Comparison of ENCODE assay signal across 9 mouse cellular contexts in the genomic region with DNA sequence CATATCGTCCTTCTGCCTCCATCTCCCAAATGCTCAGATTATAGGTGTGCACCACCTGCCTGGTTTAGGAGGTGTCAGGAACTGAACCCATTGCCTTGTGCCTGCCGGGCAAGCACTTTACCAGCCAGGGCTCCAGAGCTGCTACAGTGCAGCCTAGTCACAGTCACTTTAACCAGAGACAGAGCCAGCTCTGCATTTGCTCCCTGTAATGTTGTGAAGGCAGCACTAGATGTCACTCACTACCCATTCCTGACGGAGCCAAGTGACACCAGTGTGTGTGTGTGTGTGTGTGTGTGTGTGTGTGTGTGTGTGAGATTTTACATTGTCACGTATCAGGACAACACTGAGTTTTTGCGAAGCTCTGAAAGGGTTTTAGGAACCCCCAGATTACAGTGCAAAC. TPM values are rescaled to one million over a fixed set of nuclear protein-coding genes. Genes with fewer than 3 reads are reported as not detected.
DNase-seq lines count a peak whose midpoint lies in the region; ATAC-seq and TF ChIP-seq lines count a peak whose summit lies in the region.
"Had no signal": no experiment of that assay in that cellular context is flagged by ENCODE, and none has a peak within 500 bp of the region (broad histone marks: within the 10 kb centered on the region; RNA-seq: fewer than 3 reads in every experiment).

No protein-coding gene starts in this region.

- TF ChIP-seq EP300 in ES-Bruce4 (IDR thresholded peaks at IDR 0.05; ENCODE audit: insufficient read depth, low read depth, low read length) = no peak

- no peaks in the 10 kb centered on the region for H3K9me3 ChIP-seq in heart, embryonic 12.5 days (replicated peaks)
- no peaks in the 10 kb centered on the region for H3K9me3 ChIP-seq in ES-Bruce4 (replicated peaks; ENCODE audit: control insufficient read depth, insufficient read depth, low read length, poor library complexity, severe bottlenecking)
- no peaks in the 10 kb centered on the region for H3K9me3 ChIP-seq in hindbrain, embryonic 14.5 days (ENCODE audit: control insufficient read depth, low read length)

- H3K9ac ChIP-seq in heart, embryonic 12.5 days = no peak overlapping the region
- no peak overlapping the region for H3K9ac ChIP-seq in ES-Bruce4 (ENCODE audit: low read depth, poor library complexity, severe bottlenecking)
- H3K9ac ChIP-seq in hindbrain, embryonic 14.5 days = no peak overlapping the region

- no peak overlapping the region for H3K4me3 ChIP-seq in heart, embryonic 12.5 days
- H3K4me3 ChIP-seq in ES-Bruce4 (ENCODE audit: low read depth, low read length) = no peak overlapping the region
- no peak overlapping the region for H3K4me3 ChIP-seq in hindbrain, embryonic 14.5 days (replicated peaks; ENCODE audit: low read length)

- no peak overlapping the region for H3K4me2 ChIP-seq in heart, embryonic 12.5 days
- H3K4me2 ChIP-seq in hindbrain, embryonic 14.5 days (replicated peaks) = no peak overlapping the region

- H3K36me3 ChIP-seq in heart, embryonic 12.5 days = no peaks in the 10 kb centered on the region
- no peaks in the 10 kb centered on the region for H3K36me3 ChIP-seq in ES-Bruce4 (ENCODE audit: control insufficient read depth, insufficient read depth, low read length, poor library complexity, severe bottlenecking)
- no peaks in the 10 kb centered on the region for H3K36me3 ChIP-seq in hindbrain, embryonic 14.5 days (replicated peaks; ENCODE audit: control insufficient read depth, insufficient read depth)

- 0 out of 2 replicates have a peak, but pooled peaks cover 11% of the 10 kb centered on the region for H3K4me1 ChIP-seq in heart, embryonic 12.5 days (replicated peaks)
- peaks cover 7% of the 10 kb centered on the region for H3K4me1 ChIP-seq in ES-Bruce4 (ENCODE audit: control insufficient read depth, insufficient read depth, low read length)
- H3K4me1 ChIP-seq in hindbrain, embryonic 14.5 days (replicated peaks; ENCODE audit: control insufficient read depth, insufficient read depth, low read length) = no peaks in the 10 kb centered on the region

- TF ChIP-seq CTCF in ES-Bruce4 (IDR thresholded peaks at IDR 0.05; ENCODE audit: low read depth, low read length) = peak; percentile 43

- WGBS in heart, embryonic 12.5 days = 44% methylated on average over 5 of the region's 5 CpGs
- WGBS in hindbrain, embryonic 14.5 days = 55% methylated on average over 5 of the region's 5 CpGs

- TF ChIP-seq POLR2A in ES-Bruce4 (IDR thresholded peaks at IDR 0.05; ENCODE audit: insufficient read depth, low read length) = no peak

- DNase-seq in heart, adult 8-10 months (ENCODE audit: low spot score) = no peak
- DNase-seq in cerebellum, postnatal 10 days = peak; percentile 71 to 73
- DNase-seq in hindbrain, embryonic 14.5 days (ENCODE audit: low spot score) = peak; percentile 75
- peak; percentile 38 for DNase-seq in left cerebral cortex, postnatal 4 days
- DNase-seq in right cerebral cortex, postnatal 14 days = peak; percentile 36

- intact Hi-C loops in left cerebral cortex, postnatal 4 days (cut with DNase I) = no loop called here

- H3K27ac ChIP-seq in heart, embryonic 12.5 days (ENCODE audit: poor library complexity, severe bottlenecking) = no peak overlapping the region
- no peak overlapping the region for H3K27ac ChIP-seq in ES-Bruce4 (ENCODE audit: insufficient read depth, low read length)
- H3K27ac ChIP-seq in hindbrain, embryonic 14.5 days = no peak overlapping the region

- 0 out of 2 replicates have a peak, but pooled peaks have one; percentile 17 for ATAC-seq in heart, embryonic 12.5 days (ENCODE audit: insufficient number of reproducible peaks, low FRiP score)
- ATAC-seq in hindbrain, embryonic 14.5 days (ENCODE audit: low FRiP score) = peak; percentile 69
- no peak for ATAC-seq in monocyte, adult 5-6 weeks (replicated peaks; ENCODE audit: insufficient number of reproducible peaks, low FRiP score, low TSS enrichment, poor library complexity, severe bottlenecking)

- H3K27me3 ChIP-seq in heart, embryonic 12.5 days (replicated peaks) = no peaks in the 10 kb centered on the region
- H3K27me3 ChIP-seq in ES-Bruce4 (ENCODE audit: control insufficient read depth, insufficient read depth, low read length, poor library complexity, severe bottlenecking) = no peaks in the 10 kb centered on the region
- H3K27me3 ChIP-seq in hindbrain, embryonic 14.5 days (ENCODE audit: control insufficient read depth, insufficient read depth, low read length) = no peaks in the 10 kb centered on the region

RNA-seq across cellular contexts. Expression of a gene that starts 4.0 kb away (rescaled TPM):
- 0.37 TPM in 1 of 2 replicates, not detected in the other for polyA plus RNA-seq in heart, embryonic 12.5 days (2016; fragmentation: Nextera tagmentation; extraction: Ambion mirVana)
- total RNA-seq in heart, adult 8-10 months (2022) = under 1 TPM in 1 of 4 experiments, not detected in 3; 0.57 TPM
- not detected in 2 replicates for polyA plus RNA-seq in ES-Bruce4 (2011; ENCODE audit: insufficient read depth, insufficient read length, low read depth, missing spikeins)
- not detected in 2 replicates for polyA plus RNA-seq in hindbrain, embryonic 14.5 days (2014; fragmentation: Nextera tagmentation; extraction: Ambion mirVana)
- not detected for total RNA-seq in left cerebral cortex, postnatal 4 days (2021)
- not detected in 3 replicates for total RNA-seq in monocyte, adult 5-6 weeks (2017)
- polyA plus RNA-seq: limb, embryonic 11.5 days had no signal

RNA-seq across cellular contexts. Expression of a gene that starts 30.9 kb away (rescaled TPM):
- 20.8 and 21.4 TPM in 2 replicates for polyA plus RNA-seq in heart, embryonic 12.5 days (2016; fragmentation: Nextera tagmentation; extraction: Ambion mirVana)
- 10 to 100 TPM; 14.0 to 18.9 (median 16.1) TPM for total RNA-seq in heart, adult 8-10 months (2022)
- 38.3 and 41.6 TPM in 2 replicates for polyA plus RNA-seq in ES-Bruce4 (2011; ENCODE audit: insufficient read depth, insufficient read length, low read depth, missing spikeins)
- polyA plus RNA-seq in hindbrain, embryonic 14.5 days (2014; fragmentation: Nextera tagmentation; extraction: Ambion mirVana) = 38.0 and 39.7 TPM in 2 replicates
- 10 to 100 TPM; 67.2 to 78.6 TPM for total RNA-seq in left cerebral cortex, postnatal 4 days (2021)
- 19.7 to 23.6 TPM (median 22.3 TPM) in 3 replicates for total RNA-seq in monocyte, adult 5-6 weeks (2017)

RNA-seq across cellular contexts. Expression of a gene that starts 46.5 kb away (rescaled TPM):
- 307 and 321 TPM in 2 replicates for polyA plus RNA-seq in heart, embryonic 12.5 days (2016; fragmentation: Nextera tagmentation; extraction: Ambion mirVana)
- 1,000 to 10,000 TPM; 2,312 to 2,801 (median 2,464) TPM for total RNA-seq in heart, adult 8-10 months (2022)
- polyA plus RNA-seq in ES-Bruce4 (2011; ENCODE audit: insufficient read depth, insufficient read length, low read depth, missing spikeins) = 44.7 and 45.3 TPM in 2 replicates
- 62.3 and 63.8 TPM in 2 replicates for polyA plus RNA-seq in hindbrain, embryonic 14.5 days (2014; fragmentation: Nextera tagmentation; extraction: Ambion mirVana)
- 10 to 100 TPM; 42.2 to 44.9 TPM for total RNA-seq in left cerebral cortex, postnatal 4 days (2021)
- 86.5 to 145 TPM (median 87.3 TPM) in 3 replicates for total RNA-seq in monocyte, adult 5-6 weeks (2017)

RNA-seq across cellular contexts. Expression of a gene that starts 46.6 kb away (rescaled TPM):
- polyA plus RNA-seq in heart, embryonic 12.5 days (2016; fragmentation: Nextera tagmentation; extraction: Ambion mirVana) = 237 and 239 TPM in 2 replicates
- total RNA-seq in heart, adult 8-10 months (2022) = 1,000 to 10,000 TPM; 1,298 to 1,376 (median 1,346) TPM
- polyA plus RNA-seq in ES-Bruce4 (2011; ENCODE audit: insufficient read depth, insufficient read length, low read depth, missing spikeins) = 59.3 and 65.7 TPM in 2 replicates
- 57.5 and 62.2 TPM in 2 replicates for polyA plus RNA-seq in hindbrain, embryonic 14.5 days (2014; fragmentation: Nextera tagmentation; extraction: Ambion mirVana)
- total RNA-seq in left cerebral cortex, postnatal 4 days (2021) = 10 to 100 TPM; 58.6 to 61.6 TPM
- 103 to 133 TPM (median 113 TPM) in 3 replicates for total RNA-seq in monocyte, adult 5-6 weeks (2017)

Comparison
In these comparisons a context has a peak if more than half of its experiments do, and no peak if none do; other contexts are left out.
1. RNA of a gene that starts 46.5 kb away (total RNA-seq): 2,312 to 2,801 TPM in heart, adult 8-10 months; 86.5 to 145 TPM in monocyte, adult 5-6 weeks and 42.2 to 44.9 TPM in left cerebral cortex, postnatal 4 days; every median in the first group is over 10 times any median in the second.